Mouse (Mus musculus) neural tube, embryonic 11.5 days (tissue): Measurements from ENCODE around the gene Clybl. TPM values are rescaled to one million over a fixed set of nuclear protein-coding genes. Genes with fewer than 3 reads are reported as not detected.

Experiments used
- ATAC-seq: fragments of 200-750 bp; cut with Nextera tagmentation; 2 replicates; pipeline ENCODE4 v1.8.0; 2017; ENCODE audit warnings: moderate number of reproducible peaks, mild to moderate bottlenecking, moderate TSS enrichment, moderate library complexity; ENCODE audit not compliant: insufficient read depth, low FRiP score, low TSS enrichment
- DNase-seq: peaks from one replicate; pipeline ENCODE4 v3.0.0-alpha.2; 2015; ENCODE audit warnings: low spot score
- H3K27ac ChIP-seq: fragments of 300-500 bp; sonication (generic); 2 replicates; pipeline ENCODE4 v1.5.1; 2014; ENCODE audit warnings: low read depth, mild to moderate bottlenecking, low read length
- H3K27me3 ChIP-seq: fragments of 300-500 bp; sonication (generic); 2 replicates; pipeline ENCODE4 v1.6.1; 2014; ENCODE audit warnings: mild to moderate bottlenecking, low read length, mixed read lengths; ENCODE audit not compliant: control insufficient read depth, insufficient read depth
- H3K36me3 ChIP-seq: fragments of 300-500 bp; sonication (generic); 2 replicates; pipeline ENCODE4 v1.6.1; 2014; ENCODE audit warnings: mild to moderate bottlenecking, low read length, moderate library complexity, mixed read lengths; ENCODE audit not compliant: control insufficient read depth, insufficient read depth
- H3K4me1 ChIP-seq: fragments of 300-500 bp; sonication (generic); 2 replicates; pipeline ENCODE4 v1.6.1; 2014; ENCODE audit warnings: low read length, mixed read lengths; ENCODE audit not compliant: control insufficient read depth, insufficient read depth
- H3K4me2 ChIP-seq: fragments of 300-500 bp; sonication (generic); 2 replicates; pipeline ENCODE4 v1.6.1; 2014; ENCODE audit warnings: low read depth, mild to moderate bottlenecking, moderate library complexity
- H3K4me3 ChIP-seq: fragments of 300-500 bp; sonication (generic); 2 replicates; pipeline ENCODE4 v1.5.1; 2014; ENCODE audit warnings: low read depth, low read length
- H3K9ac ChIP-seq: fragments of 300-500 bp; sonication (generic); 2 replicates; pipeline ENCODE4 v1.6.1; 2014; ENCODE audit warnings: mild to moderate bottlenecking, low read length
- H3K9me3 ChIP-seq: fragments of 300-500 bp; sonication (generic); 2 replicates; pipeline ENCODE4 v1.6.1; 2016; ENCODE audit warnings: low read length; ENCODE audit not compliant: control insufficient read depth
- WGBS: fragments of 180-500 bp; shearing (Covaris S2); extraction: QIAGEN DNeasy Blood & Tissue Kit; methylation state at CpG from one replicate; pipeline ENCODE4 v1.1.7; 2014; 5-methylcytosine and 5-hydroxymethylcytosine counted together
- polyA plus RNA-seq: library from polyadenylated mRNA; unstranded; fragments of >200 nt; fragmentation: Nextera tagmentation; extraction: Ambion mirVana; gene quantifications from 2 replicates; pipeline ENCODE4 v1.2.1, GENCODE M21; 2014

The Clybl gene
- polyA plus RNA-seq, 1 experiment from 2014 or later = 19.2 TPM

GRCm38 (mm10) chr14:122265214-122265613, 83.7 kb downstream of the Clybl start:
- no peak for DNase-seq
- no peak for ATAC-seq
- H3K36me3 ChIP-seq = no peaks in the 10 kb centered on the region
- WGBS = 84% methylated on average over 7 of the region's 7 CpGs
- no peak overlapping the region for H3K27ac ChIP-seq
- H3K4me2 ChIP-seq = no peak overlapping the region
- peaks cover 3% of the 10 kb centered on the region; the same call in 1 of the 2 replicates for H3K27me3 ChIP-seq
- H3K9me3 ChIP-seq = no peaks in the 10 kb centered on the region
- H3K4me1 ChIP-seq = no peaks in the 10 kb centered on the region
- H3K4me3 ChIP-seq = no peak overlapping the region
- H3K9ac ChIP-seq = no peak overlapping the region

GRCm38 (mm10) chr14:122267590-122267989, 86.1 kb downstream of the Clybl start:
- H3K9ac ChIP-seq = no peak overlapping the region
- 34% methylated on average over 4 of the region's 4 CpGs for WGBS
- H3K36me3 ChIP-seq = no peaks in the 10 kb centered on the region
- H3K27me3 ChIP-seq = peaks cover 3% of the 10 kb centered on the region; the same call in 1 of the 2 replicates
- DNase-seq (no peak), ATAC-seq (no peak)
- peaks cover 7% of the 10 kb centered on the region; the same call in 1 of the 2 replicates for H3K4me1 ChIP-seq
- no peak overlapping the region for H3K4me2 ChIP-seq
- no peak overlapping the region for H3K4me3 ChIP-seq
- no peaks in the 10 kb centered on the region for H3K9me3 ChIP-seq
- no peak overlapping the region for H3K27ac ChIP-seq

DNA sequence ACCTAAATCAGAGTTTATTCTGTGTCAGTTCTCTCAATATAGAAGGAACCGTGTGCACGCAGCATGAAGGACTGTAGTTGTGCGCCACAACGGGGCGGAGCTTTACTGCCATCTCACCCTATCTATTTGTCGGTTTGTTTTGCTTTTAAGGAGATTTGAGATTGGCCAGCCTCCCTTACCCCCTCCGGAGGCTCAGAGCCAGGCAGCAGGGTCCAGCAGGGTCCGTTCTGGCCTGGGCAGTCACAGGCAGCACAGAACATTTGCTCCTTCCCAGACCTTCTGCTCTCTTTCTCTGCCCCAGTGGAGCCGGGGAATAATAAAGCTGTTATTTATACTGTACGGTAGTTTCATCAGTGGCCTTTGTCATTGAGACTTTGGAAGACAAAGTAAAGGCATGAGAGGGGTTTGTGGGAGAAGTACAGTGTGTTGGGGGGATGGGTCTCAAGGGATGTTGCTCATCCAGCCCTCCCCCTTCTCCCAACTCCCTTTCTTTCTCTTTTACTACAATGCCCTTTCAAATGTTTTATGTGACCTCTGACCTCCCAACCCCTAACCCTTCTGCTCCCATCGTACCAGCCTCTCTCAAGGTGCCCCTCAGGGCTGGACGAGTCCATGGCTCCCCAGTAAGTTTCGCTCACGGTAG, 89.7 kb downstream of the Clybl start:
- Histone ChIP-seq H3K27me3 (no peaks in the 10 kb centered on the region), H3K4me2 (no peak overlapping the region), H3K27ac (no peak overlapping the region), H3K36me3 (no peaks in the 10 kb centered on the region), H3K9me3 (no peaks in the 10 kb centered on the region), H3K4me1 (peaks cover 7% of the 10 kb centered on the region; the same call in 1 of the 2 replicates), H3K4me3 (no peak overlapping the region), H3K9ac (no peak overlapping the region)
- DNase-seq = no peak
- 21% methylated on average over 14 of the region's 14 CpGs for WGBS
- peak; percentile 43; the same call in 1 of the 2 replicates for ATAC-seq

DNA sequence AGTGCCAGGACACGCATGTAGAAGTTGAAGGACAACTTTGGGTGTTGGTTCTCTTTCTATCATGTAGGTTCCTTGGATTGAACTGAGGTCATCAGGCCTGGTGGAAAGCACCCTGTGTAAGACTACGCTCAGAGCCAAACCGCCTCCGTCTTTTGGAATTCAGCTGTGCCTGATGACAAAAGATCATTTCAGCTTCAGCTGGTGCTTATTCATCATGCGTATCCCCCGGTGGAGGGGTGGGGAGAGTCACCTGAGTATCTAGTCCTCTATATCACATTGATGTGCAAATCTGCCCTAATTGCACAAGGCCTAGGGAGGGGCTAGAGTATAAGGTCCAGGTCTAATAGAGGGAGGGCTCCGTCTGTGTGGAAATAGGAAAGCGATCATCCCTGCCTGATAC, 95.6 kb downstream of the Clybl start:
- Histone ChIP-seq H3K9ac (no peak overlapping the region), H3K9me3 (no peaks in the 10 kb centered on the region), H3K27me3 (peaks cover 5% of the 10 kb centered on the region; the same call in 1 of the 2 replicates), H3K27ac (no peak overlapping the region), H3K4me3 (no peak overlapping the region), H3K4me2 (no peak overlapping the region), H3K4me1 (0 out of 2 replicates have a peak, but pooled peaks cover 2% of the 10 kb centered on the region), H3K36me3 (no peaks in the 10 kb centered on the region)
- whole genome bisulfite sequencing = 89% methylated on average over 8 of the region's 8 CpGs
- DNase-seq (no peak), ATAC-seq (no peak)

GRCm38 (mm10) chr14:122279462-122280308, 98.2 kb downstream of the Clybl start:
- H3K27ac ChIP-seq = no peak overlapping the region
- H3K36me3 ChIP-seq = no peaks in the 10 kb centered on the region
- no peak for DNase-seq
- WGBS = 31% methylated on average over 16 of the region's 16 CpGs
- H3K9me3 ChIP-seq = no peaks in the 10 kb centered on the region
- H3K4me3 ChIP-seq = no peak overlapping the region
- no peak for ATAC-seq
- H3K4me1 ChIP-seq = 0 out of 2 replicates have a peak, but pooled peaks cover 2% of the 10 kb centered on the region
- H3K4me2 ChIP-seq = no peak overlapping the region
- H3K9ac ChIP-seq = no peak overlapping the region
- peaks cover 5% of the 10 kb centered on the region; the same call in 1 of the 2 replicates for H3K27me3 ChIP-seq

- Histone ChIP-seq H3K4me3 (no peak overlapping the region), H3K9me3 (no peaks in the 10 kb centered on the region), H3K9ac (peak overlapping the region; percentile 30), H3K36me3 (no peaks in the 10 kb centered on the region), H3K27me3 (peaks cover 5% of the 10 kb centered on the region; the same call in 1 of the 2 replicates), H3K4me2 (peak overlapping the region; percentile 14), H3K27ac (0 out of 2 replicates have a peak overlapping the region, but pooled peaks have one; percentile 3), H3K4me1 (0 out of 2 replicates have a peak, but pooled peaks cover 2% of the 10 kb centered on the region)
- peak; percentile 62 for DNase-seq
- 17% methylated on average over 21 of the region's 21 CpGs for WGBS
- peak; percentile 80; the same call in 1 of the 2 replicates for ATAC-seq
These were observed 99.0 kb downstream of the Clybl start for GRCm38 (mm10) chr14:122280309-122281071.

DNA sequence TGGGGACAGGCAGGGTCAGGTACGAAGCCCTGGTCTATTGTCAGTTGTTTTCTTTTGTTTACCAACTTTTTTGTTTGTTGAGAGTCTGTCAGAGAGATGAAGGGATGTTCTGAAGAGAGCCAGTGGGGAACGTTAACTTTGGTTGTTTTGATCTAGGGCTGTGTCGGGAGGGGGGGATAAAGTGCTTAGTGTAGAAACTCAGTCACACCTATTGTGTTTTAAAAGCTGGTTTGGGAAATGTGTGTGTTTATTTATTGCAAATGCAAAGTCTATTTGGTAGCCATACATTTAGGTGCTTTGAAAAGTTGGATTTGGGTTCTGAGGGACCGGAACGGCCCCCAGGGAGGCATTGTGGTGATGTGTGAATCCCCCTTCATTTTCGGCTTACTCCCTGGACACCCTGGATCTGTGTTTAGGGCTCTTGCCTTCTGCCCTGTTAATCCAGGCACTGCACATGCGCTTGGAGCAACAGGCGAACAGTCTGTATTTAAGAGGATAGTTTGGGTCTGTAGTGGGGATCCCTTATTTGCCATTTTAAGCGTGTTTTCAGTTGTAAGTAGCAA, 99.6 kb downstream of the Clybl start:
- 0 out of 2 replicates have a peak, but pooled peaks cover 2% of the 10 kb centered on the region for H3K4me1 ChIP-seq
- peak; percentile 29; the same call in 1 of the 2 replicates for ATAC-seq
- H3K4me2 ChIP-seq = peak overlapping the region; percentile 14
- peak overlapping the region; percentile 30; the same call in 1 of the 2 replicates for H3K9ac ChIP-seq
- 22% methylated on average over 9 of the region's 9 CpGs for WGBS
- H3K27ac ChIP-seq = no peak overlapping the region
- no peaks in the 10 kb centered on the region for H3K36me3 ChIP-seq
- H3K27me3 ChIP-seq = peaks cover 5% of the 10 kb centered on the region; the same call in 1 of the 2 replicates
- H3K4me3 ChIP-seq = no peak overlapping the region
- no peaks in the 10 kb centered on the region for H3K9me3 ChIP-seq
- DNase-seq = peak; percentile 37

DNA sequence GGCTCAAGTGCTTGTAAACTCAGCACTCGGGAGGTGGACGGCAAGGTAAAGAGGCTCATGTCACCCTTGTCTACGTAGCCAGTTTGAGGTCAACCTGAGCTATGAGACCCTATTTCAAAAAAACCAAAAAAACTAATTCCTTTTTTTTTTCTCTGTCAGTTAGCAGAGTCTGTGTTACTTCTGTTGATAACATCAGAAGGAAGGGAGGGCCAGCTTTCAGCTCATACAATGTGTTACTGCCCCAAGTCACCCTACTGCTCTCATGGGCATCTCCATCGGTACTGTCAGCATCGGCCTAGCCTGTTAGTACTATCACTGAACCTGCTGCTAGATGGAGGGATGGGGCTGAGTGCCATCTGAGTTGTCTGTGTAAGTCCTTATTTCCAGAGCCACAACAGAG, 102.5 kb downstream of the Clybl start:
- Histone ChIP-seq H3K27ac (no peak overlapping the region), H3K4me2 (no peak overlapping the region), H3K4me1 (0 out of 2 replicates have a peak, but pooled peaks cover 2% of the 10 kb centered on the region), H3K4me3 (no peak overlapping the region), H3K9me3 (no peaks in the 10 kb centered on the region), H3K9ac (no peak overlapping the region), H3K27me3 (0 out of 2 replicates have a peak, but pooled peaks cover 2% of the 10 kb centered on the region), H3K36me3 (no peaks in the 10 kb centered on the region)
- no peak for ATAC-seq
- 93% methylated on average over 5 of the region's 5 CpGs for WGBS
- DNase-seq = no peak
